Mouse (Mus musculus): Measurements from ENCODE around the gene Rhbg.

DNA sequence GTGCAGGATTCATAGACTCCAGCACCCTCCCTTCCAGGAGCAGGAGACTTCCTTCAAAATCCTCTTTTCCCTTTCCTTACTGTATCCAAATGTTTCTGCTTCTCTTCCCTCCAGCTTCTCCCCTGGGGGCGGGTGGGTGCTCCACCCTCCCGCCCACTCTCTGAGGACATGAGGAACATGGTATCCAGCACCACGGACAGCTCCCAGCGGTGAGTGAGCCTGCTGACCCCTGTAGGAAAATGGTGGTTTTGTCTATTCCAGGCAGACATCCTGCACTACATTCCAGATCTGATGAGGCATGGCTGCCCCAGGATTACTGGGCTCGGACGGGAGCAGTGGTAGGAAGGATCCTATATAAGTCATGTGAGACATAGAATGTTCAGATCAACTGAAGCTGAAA lies 33.7 kb downstream of the Rhbg start:
- TF ChIP-seq CTCF (IDR thresholded peaks at IDR 0.05; ENCODE audit: borderline replicate concordance, extremely low read depth, insufficient read depth, insufficient read length) (peak; percentile 17; the same call in 1 of the 2 replicates), POLR2A (IDR thresholded peaks at IDR 0.05; ENCODE audit: borderline replicate concordance, extremely low read depth, insufficient read depth, insufficient read length, poor library complexity, severe bottlenecking) (no peak)
